11 mouse cellular contexts compared by ENCODE assay signal in the genomic region with DNA sequence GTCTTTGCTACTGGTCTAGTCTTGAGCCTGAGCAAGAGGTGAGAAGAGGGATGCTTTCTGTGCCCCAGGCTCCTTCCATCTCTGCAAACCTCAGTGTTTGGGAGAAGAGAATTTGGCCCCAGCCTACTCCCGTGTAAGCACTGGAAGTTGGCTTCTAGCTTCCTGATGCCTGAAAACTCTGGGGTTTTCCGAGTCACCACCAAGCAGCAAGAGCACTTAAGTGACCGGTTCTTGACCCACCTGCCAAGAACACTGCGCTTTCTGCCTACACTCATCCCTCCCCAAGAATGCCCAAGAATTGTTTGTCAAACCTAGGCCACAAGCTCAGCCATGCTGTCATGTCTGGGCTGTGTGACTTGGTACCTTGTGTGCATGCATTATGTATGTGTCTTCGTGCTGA. TPM values are rescaled to one million over a fixed set of nuclear protein-coding genes. Genes with fewer than 3 reads are reported as not detected.
A peak's percentile ranks its signal among the peaks of the same experiment; 100 is the strongest.
DNase-seq lines count a peak whose midpoint lies in the region; ATAC-seq lines count a peak whose summit lies in the region.
"Had no signal": no experiment of that assay in that cellular context is flagged by ENCODE, and none has a peak within 500 bp of the region (broad histone marks: within the 10 kb centered on the region; RNA-seq: fewer than 3 reads in every experiment).

No protein-coding gene starts in this region.

- peak overlapping the region; percentile 98 for H3K4me2 ChIP-seq in kidney, embryonic 15.5 days
- peak overlapping the region; percentile 29 for H3K4me2 ChIP-seq in embryonic facial prominence, embryonic 11.5 days (ENCODE audit: low read depth, low read length)
- H3K4me2 ChIP-seq in hindbrain, embryonic 11.5 days (replicated peaks; ENCODE audit: low read depth, low read length), result peak overlapping the region; percentile 95
- H3K4me2 ChIP-seq in midbrain, embryonic 13.5 days (replicated peaks), result peak overlapping the region; percentile 94
- H3K4me2 ChIP-seq: stomach, embryonic 15.5 days had no signal

- WGBS in kidney, embryonic 15.5 days, result 37% methylated on average over 5 of the region's 5 CpGs
- 23% methylated on average over 5 of the region's 5 CpGs for WGBS in embryonic facial prominence, embryonic 11.5 days
- WGBS in hindbrain, embryonic 11.5 days, result 23% methylated on average over 5 of the region's 5 CpGs
- WGBS in midbrain, embryonic 13.5 days, result 18% methylated on average over 5 of the region's 5 CpGs

- H3K9ac ChIP-seq in kidney, embryonic 15.5 days, result 0 out of 2 replicates have a peak overlapping the region, but pooled peaks have one; percentile 17
- H3K9ac ChIP-seq in embryonic facial prominence, embryonic 11.5 days (replicated peaks; ENCODE audit: low read length), result peak overlapping the region; percentile 54
- peak overlapping the region; percentile 47 for H3K9ac ChIP-seq in hindbrain, embryonic 11.5 days (ENCODE audit: low read depth, low read length)
- H3K9ac ChIP-seq in midbrain, embryonic 13.5 days (replicated peaks), result no peak overlapping the region
- H3K9ac ChIP-seq: stomach, embryonic 15.5 days had no signal

- ATAC-seq in kidney, embryonic 15.5 days (replicated peaks; ENCODE audit: low FRiP score), result no peak
- ATAC-seq in embryonic facial prominence, embryonic 11.5 days (replicated peaks; ENCODE audit: insufficient number of reproducible peaks, low FRiP score, low TSS enrichment, low read depth), result no peak
- no peak for ATAC-seq in hindbrain, embryonic 11.5 days (ENCODE audit: low FRiP score)
- ATAC-seq in midbrain, embryonic 13.5 days, result no peak
- ATAC-seq: intestine, embryonic 16.5 days; Patski had no signal

- DNase-seq in kidney, postnatal 4 days, result no peak
- no peak for DNase-seq in embryonic facial prominence, embryonic 11.5 days (ENCODE audit: low spot score)
- DNase-seq in hindbrain, embryonic 11.5 days (ENCODE audit: low spot score), result peak; percentile 35
- no peak for DNase-seq in Muller cell, postnatal 12 days (ENCODE audit: inconsistent ontology term)
- DNase-seq in testis, postnatal 10 days (ENCODE audit: low spot score), result no peak
- DNase-seq: thymus, postnatal 4 days had no signal

- H3K4me1 ChIP-seq in kidney, embryonic 15.5 days, result peaks cover 79% of the 10 kb centered on the region
- H3K4me1 ChIP-seq in embryonic facial prominence, embryonic 11.5 days (ENCODE audit: control insufficient read depth, insufficient read depth, low read length), result peaks cover 9% of the 10 kb centered on the region
- H3K4me1 ChIP-seq in hindbrain, embryonic 11.5 days (replicated peaks; ENCODE audit: control insufficient read depth, insufficient read depth, low read length), result peaks cover 23% of the 10 kb centered on the region
- peaks cover 61% of the 10 kb centered on the region for H3K4me1 ChIP-seq in midbrain, embryonic 13.5 days (replicated peaks)

- H3K9me3 ChIP-seq in kidney, embryonic 15.5 days (replicated peaks), result no peaks in the 10 kb centered on the region
- H3K9me3 ChIP-seq in embryonic facial prominence, embryonic 11.5 days (replicated peaks; ENCODE audit: control insufficient read depth, low read length), result no peaks in the 10 kb centered on the region
- no peaks in the 10 kb centered on the region for H3K9me3 ChIP-seq in hindbrain, embryonic 11.5 days (ENCODE audit: control insufficient read depth, low read length)
- H3K9me3 ChIP-seq in midbrain, embryonic 13.5 days, result no peaks in the 10 kb centered on the region
- H3K9me3 ChIP-seq: stomach, embryonic 15.5 days had no signal

- peak overlapping the region; percentile 73 for H3K4me3 ChIP-seq in kidney, embryonic 15.5 days (replicated peaks)
- H3K4me3 ChIP-seq in embryonic facial prominence, embryonic 11.5 days (ENCODE audit: low read depth, low read length), result no peak overlapping the region; the same call in 1 of the 2 replicates
- H3K4me3 ChIP-seq in hindbrain, embryonic 11.5 days (ENCODE audit: low read depth, low read length), result peak overlapping the region; percentile 12; the same call in 1 of the 2 replicates
- 0 out of 2 replicates have a peak overlapping the region, but pooled peaks have one; percentile 61 for H3K4me3 ChIP-seq in midbrain, embryonic 13.5 days (replicated peaks)
- H3K4me3 ChIP-seq: stomach, embryonic 15.5 days had no signal

- 0 out of 2 replicates have a peak, but pooled peaks cover 6% of the 10 kb centered on the region for H3K27me3 ChIP-seq in kidney, embryonic 15.5 days
- H3K27me3 ChIP-seq in embryonic facial prominence, embryonic 11.5 days (ENCODE audit: control insufficient read depth, insufficient read depth, low read length), result no peaks in the 10 kb centered on the region
- peaks cover 2% of the 10 kb centered on the region; the same call in 1 of the 2 replicates for H3K27me3 ChIP-seq in hindbrain, embryonic 11.5 days (ENCODE audit: control insufficient read depth, insufficient read depth, low read length)
- peaks cover 18% of the 10 kb centered on the region for H3K27me3 ChIP-seq in midbrain, embryonic 13.5 days
- H3K27me3 ChIP-seq: Patski had no signal

- peaks cover 32% of the 10 kb centered on the region for H3K36me3 ChIP-seq in kidney, embryonic 15.5 days
- H3K36me3 ChIP-seq in embryonic facial prominence, embryonic 11.5 days (replicated peaks; ENCODE audit: control insufficient read depth, insufficient read depth, low read depth, low read length), result no peaks in the 10 kb centered on the region
- peaks cover 5% of the 10 kb centered on the region; the same call in 1 of the 2 replicates for H3K36me3 ChIP-seq in hindbrain, embryonic 11.5 days (ENCODE audit: control insufficient read depth, insufficient read depth, low read length)
- H3K36me3 ChIP-seq in midbrain, embryonic 13.5 days, result peaks cover 37% of the 10 kb centered on the region

- H3K27ac ChIP-seq in kidney, embryonic 15.5 days, result peak overlapping the region; percentile 56
- peak overlapping the region; percentile 70; the same call in 1 of the 2 replicates for H3K27ac ChIP-seq in embryonic facial prominence, embryonic 11.5 days (replicated peaks; ENCODE audit: low read depth, low read length)
- peak overlapping the region; percentile 58 for H3K27ac ChIP-seq in hindbrain, embryonic 11.5 days (ENCODE audit: low read depth, low read length)
- peak overlapping the region; percentile 63 for H3K27ac ChIP-seq in midbrain, embryonic 13.5 days
- H3K27ac ChIP-seq: stomach, embryonic 15.5 days had no signal

RNA-seq across cellular contexts. Expression of a gene that starts 2.0 kb away (rescaled TPM):
- polyA plus RNA-seq in kidney, embryonic 15.5 days (2015; fragmentation: Nextera tagmentation; extraction: Ambion mirVana), result 30.0 and 35.6 TPM in 2 replicates
- 11.9 and 12.6 TPM in 2 replicates for polyA plus RNA-seq in embryonic facial prominence, embryonic 11.5 days (2014; fragmentation: Nextera tagmentation; extraction: Ambion mirVana)
- polyA plus RNA-seq in hindbrain, embryonic 11.5 days (2014; fragmentation: Nextera tagmentation; extraction: Ambion mirVana), result 19.6 and 21.1 TPM in 2 replicates
- polyA plus RNA-seq in midbrain, embryonic 13.5 days (2015; fragmentation: Nextera tagmentation; extraction: Ambion mirVana), result 11.6 and 16.9 TPM in 2 replicates

RNA-seq across cellular contexts. Expression of a gene that starts 23.8 kb away (rescaled TPM):
- polyA plus RNA-seq in kidney, embryonic 15.5 days (2015; fragmentation: Nextera tagmentation; extraction: Ambion mirVana), result 39.2 and 43.7 TPM in 2 replicates
- polyA plus RNA-seq in embryonic facial prominence, embryonic 11.5 days (2014; fragmentation: Nextera tagmentation; extraction: Ambion mirVana), result 15.0 and 17.9 TPM in 2 replicates
- polyA plus RNA-seq in hindbrain, embryonic 11.5 days (2014; fragmentation: Nextera tagmentation; extraction: Ambion mirVana), result 19.0 and 19.7 TPM in 2 replicates
- 26.2 and 31.3 TPM in 2 replicates for polyA plus RNA-seq in midbrain, embryonic 13.5 days (2015; fragmentation: Nextera tagmentation; extraction: Ambion mirVana)

RNA-seq across cellular contexts. Expression of a gene that starts 45.3 kb away (rescaled TPM):
- polyA plus RNA-seq in kidney, embryonic 15.5 days (2015; fragmentation: Nextera tagmentation; extraction: Ambion mirVana), result 85.8 and 88.3 TPM in 2 replicates
- 89.8 and 95.5 TPM in 2 replicates for polyA plus RNA-seq in embryonic facial prominence, embryonic 11.5 days (2014; fragmentation: Nextera tagmentation; extraction: Ambion mirVana)
- polyA plus RNA-seq in hindbrain, embryonic 11.5 days (2014; fragmentation: Nextera tagmentation; extraction: Ambion mirVana), result 141 and 155 TPM in 2 replicates
- 177 and 182 TPM in 2 replicates for polyA plus RNA-seq in midbrain, embryonic 13.5 days (2015; fragmentation: Nextera tagmentation; extraction: Ambion mirVana)

RNA-seq across cellular contexts. Expression of a gene that starts 49.2 kb away (rescaled TPM):
- 30.7 and 38.3 TPM in 2 replicates for polyA plus RNA-seq in kidney, embryonic 15.5 days (2015; fragmentation: Nextera tagmentation; extraction: Ambion mirVana)
- polyA plus RNA-seq in embryonic facial prominence, embryonic 11.5 days (2014; fragmentation: Nextera tagmentation; extraction: Ambion mirVana), result 49.5 and 59.1 TPM in 2 replicates
- 206 and 218 TPM in 2 replicates for polyA plus RNA-seq in hindbrain, embryonic 11.5 days (2014; fragmentation: Nextera tagmentation; extraction: Ambion mirVana)
- polyA plus RNA-seq in midbrain, embryonic 13.5 days (2015; fragmentation: Nextera tagmentation; extraction: Ambion mirVana), result 93.1 and 111 TPM in 2 replicates

Comparison
In these comparisons a context has a peak if more than half of its experiments do, and no peak if none do; other contexts are left out.
1. H3K4me2 ChIP-seq: peak in every context shown above with its lines; median percentile 98 in kidney, embryonic 15.5 days; 95 in hindbrain, embryonic 11.5 days; 94 in midbrain, embryonic 13.5 days; 29 in embryonic facial prominence, embryonic 11.5 days.